Mouse (Mus musculus) bone marrow macrophage, adult 2 months (primary cell): ENCODE measurements around the gene Wnt9a. TPM values are rescaled to one million over a fixed set of nuclear protein-coding genes. Genes with fewer than 3 reads are reported as not detected.

ENCODE experiments used
- H3K27ac ChIP-seq: 2 replicates; pipeline ENCODE4 v1.5.1; 2012; ENCODE audit warnings: low read depth, low read length; ENCODE audit not compliant: insufficient read depth
- H3K4me1 ChIP-seq: 2 replicates; pipeline ENCODE4 v1.6.1; 2012; ENCODE audit warnings: low read length; ENCODE audit not compliant: control insufficient read depth, insufficient read depth
- H3K4me3 ChIP-seq: 2 replicates; pipeline ENCODE4 v1.5.1; 2012; ENCODE audit warnings: mild to moderate bottlenecking, low read length, moderate library complexity; ENCODE audit not compliant: insufficient read depth
- CTCF ChIP-seq: IDR thresholded peaks from 2 replicates; pipeline ENCODE4 v1.5.1; 2012; ENCODE audit warnings: low read depth, mild to moderate bottlenecking, low read length, moderate library complexity
- POLR2A ChIP-seq: IDR thresholded peaks from 2 replicates; pipeline ENCODE4 v1.6.1; 2012; ENCODE audit warnings: mild to moderate bottlenecking, low read depth, low read length, borderline replicate concordance
- polyA plus RNA-seq: library from polyadenylated mRNA; stranded (reverse); fragments of >200 nt; gene quantifications from 2 replicates; pipeline ENCODE4 v1.2.4, GENCODE M21; 2012; ENCODE audit not compliant: missing spikeins, insufficient read depth, insufficient read length

Wnt9a gene
- not detected in 2 replicates for polyA plus RNA-seq

DNA sequence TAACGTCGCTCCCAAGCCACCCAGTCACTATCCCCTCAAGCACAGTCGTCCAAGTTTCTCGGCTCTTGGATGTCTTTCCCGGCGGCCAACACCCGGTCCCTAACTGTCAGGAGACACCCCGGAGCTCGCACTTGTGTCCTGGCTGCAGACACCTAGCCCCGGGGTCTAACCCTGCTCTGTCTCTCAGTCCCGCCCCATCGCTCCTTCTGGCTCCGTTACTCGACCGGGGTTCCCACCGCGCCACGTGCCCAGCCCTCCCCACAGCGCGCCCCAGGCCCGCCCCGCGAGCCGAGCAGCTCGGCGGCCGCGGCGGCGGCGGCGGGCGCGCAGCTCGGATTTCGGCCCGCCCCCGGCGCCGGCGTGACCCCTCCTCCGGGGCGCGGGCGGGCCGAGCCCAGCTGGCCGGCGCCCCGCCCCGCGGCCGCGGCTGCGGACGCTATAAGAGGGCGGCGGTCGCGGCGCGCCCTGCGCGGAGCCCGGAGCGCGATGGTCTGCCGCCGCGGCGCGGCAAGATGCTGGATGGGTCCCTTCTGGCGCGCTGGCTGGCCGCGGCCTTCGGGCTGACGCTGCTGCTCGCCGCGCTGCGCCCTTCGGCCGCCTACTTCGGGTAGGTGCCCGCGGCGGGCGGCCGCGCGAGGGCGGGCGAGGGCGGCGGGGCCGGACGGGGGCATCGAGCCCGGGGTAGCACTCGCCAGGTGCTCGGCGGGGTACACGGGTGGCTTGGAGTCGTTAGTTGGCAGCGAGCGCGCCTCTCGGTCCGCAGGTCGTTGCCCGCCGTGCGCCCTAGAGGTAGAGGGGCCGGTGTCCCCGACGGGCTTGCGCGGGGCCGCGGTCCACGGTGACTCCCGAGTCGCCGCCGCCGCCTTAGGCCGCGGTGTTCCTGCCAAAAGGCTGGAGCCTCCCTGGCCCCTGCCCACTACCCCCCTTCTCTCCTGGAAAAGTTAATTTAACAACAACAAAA is at the start of gene Wnt9a:
TSS of gene Wnt9a (plus strand) at position 468 of the 961 bp plus-strand sequence.
- no peaks in the 10 kb centered on the region for H3K4me1 ChIP-seq
- H3K27ac ChIP-seq, result no peak within 1 kb of the TSS
- peak within 1 kb of the TSS; percentile 62 for H3K4me3 ChIP-seq
- TF ChIP-seq CTCF (no peak), POLR2A (no peak)

DNA sequence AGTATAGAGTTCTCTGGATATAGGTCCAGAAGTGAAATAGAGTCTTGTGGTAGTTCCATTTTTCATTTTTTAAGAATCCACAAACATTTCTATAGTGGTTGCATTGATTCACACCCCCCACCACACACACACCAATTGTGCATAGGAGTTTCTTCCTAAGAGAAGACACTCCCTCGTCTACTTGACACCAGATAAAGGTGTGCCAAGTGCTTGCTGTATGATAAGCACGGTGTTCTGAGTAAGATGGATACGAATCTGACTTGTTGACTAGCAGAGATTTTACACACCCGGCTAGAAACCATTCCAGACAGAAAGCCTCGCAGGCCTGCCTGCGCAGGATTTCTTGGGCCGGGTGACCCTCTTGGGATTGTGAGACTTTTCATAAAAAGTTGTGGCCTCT is 47.1 kb upstream of the Wnt9a start:
- no peaks in the 10 kb centered on the region for H3K4me1 ChIP-seq
- H3K4me3 ChIP-seq, result no peak overlapping the region
- no peak overlapping the region for H3K27ac ChIP-seq
- no peak for TF ChIP-seq POLR2A

DNA sequence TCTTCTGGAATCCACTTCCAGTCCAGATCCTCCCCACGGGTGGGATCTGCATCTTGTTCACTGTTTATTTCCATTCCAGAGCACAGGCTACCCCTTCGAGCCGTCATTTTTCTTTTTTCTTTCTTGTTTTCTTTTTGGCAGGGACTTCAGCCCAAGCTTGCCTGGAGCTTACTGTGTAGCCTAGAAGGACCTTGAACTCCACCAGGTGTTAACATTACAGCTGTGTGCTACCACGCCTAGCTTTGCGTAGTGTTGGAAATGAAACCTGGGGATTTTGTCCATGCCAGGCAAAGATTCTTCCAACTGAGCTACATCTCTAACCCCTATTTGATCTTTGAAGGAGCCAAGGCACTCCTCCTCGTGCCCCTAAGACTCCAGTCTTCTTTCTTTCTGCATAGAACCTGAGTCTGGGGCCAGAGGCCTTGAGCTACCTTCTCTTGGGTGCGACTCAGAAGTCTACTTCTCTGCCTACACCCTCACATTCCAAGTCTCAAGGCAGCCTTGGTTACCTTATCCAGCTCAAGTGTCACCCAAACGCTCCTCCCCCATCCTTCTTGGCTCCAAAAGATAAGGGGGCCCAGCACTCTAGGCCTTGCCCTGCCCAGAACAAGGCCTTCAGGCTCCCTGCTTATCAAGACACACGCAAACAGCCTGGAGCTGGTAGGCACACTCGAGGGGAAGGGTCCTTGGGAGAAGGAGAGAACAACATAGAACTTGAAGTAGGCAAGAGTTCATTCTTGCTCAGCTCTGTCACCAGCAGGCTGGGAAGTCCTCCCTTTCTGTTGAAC is 45.8 kb upstream of the Wnt9a start:
- Histone ChIP-seq H3K27ac (no peak overlapping the region), H3K4me3 (no peak overlapping the region), H3K4me1 (no peaks in the 10 kb centered on the region)
- TF ChIP-seq CTCF (no peak), POLR2A (no peak)

DNA sequence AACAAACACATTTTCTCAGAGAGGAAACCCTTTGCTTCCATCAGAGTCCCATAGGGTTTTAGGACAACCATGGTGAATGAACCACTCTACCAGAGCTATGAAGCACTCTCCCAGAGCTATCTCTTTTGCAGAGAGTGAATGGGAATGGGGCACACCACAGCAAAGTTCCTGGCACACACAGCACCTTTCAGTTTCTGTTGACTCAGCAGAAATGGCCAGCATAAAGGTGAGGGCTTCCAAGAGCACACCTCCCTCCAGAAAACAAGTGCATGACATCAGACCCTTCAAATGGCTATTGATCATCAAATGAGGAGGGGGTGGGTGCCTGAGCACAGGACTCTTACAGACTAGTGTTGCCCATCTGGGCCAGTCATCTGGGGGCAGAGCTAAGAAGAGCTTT is 44.4 kb upstream of the Wnt9a start:
- TF ChIP-seq POLR2A (no peak), CTCF (no peak)
- no peaks in the 10 kb centered on the region for H3K4me1 ChIP-seq
- no peak overlapping the region for H3K4me3 ChIP-seq
- no peak overlapping the region for H3K27ac ChIP-seq

GRCm38 (mm10) chr11:59263870-59264563 is 42.7 kb upstream of the Wnt9a start:
- no peak overlapping the region for H3K27ac ChIP-seq
- peak overlapping the region; percentile 22; the same call in 1 of the 2 replicates for H3K4me3 ChIP-seq
- TF ChIP-seq POLR2A (no peak), CTCF (no peak)
- no peaks in the 10 kb centered on the region for H3K4me1 ChIP-seq

DNA sequence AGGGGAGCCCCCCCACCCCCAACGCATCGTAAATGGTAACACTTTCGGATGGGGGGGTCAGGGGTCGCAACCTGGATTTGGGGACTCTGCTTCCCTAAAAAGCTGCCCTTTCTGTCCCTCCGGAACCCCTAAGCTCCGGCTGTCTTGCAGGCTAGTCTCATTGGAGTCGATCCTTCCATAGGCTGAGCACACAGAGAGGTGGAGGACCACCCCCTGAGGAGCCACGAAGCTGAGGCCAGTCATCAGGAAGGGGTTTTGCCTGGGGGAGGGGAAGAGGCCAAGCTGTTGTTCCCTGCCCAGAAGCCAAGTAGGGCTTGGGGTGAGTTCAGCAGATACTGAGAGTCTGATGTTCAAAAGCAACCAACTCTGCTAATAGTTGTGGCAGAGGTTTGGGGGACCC is 42.1 kb upstream of the Wnt9a start:
- no peak for TF ChIP-seq CTCF
- no peak for TF ChIP-seq POLR2A
- H3K4me3 ChIP-seq, result no peak overlapping the region
- no peak overlapping the region for H3K27ac ChIP-seq
- no peaks in the 10 kb centered on the region for H3K4me1 ChIP-seq

DNA sequence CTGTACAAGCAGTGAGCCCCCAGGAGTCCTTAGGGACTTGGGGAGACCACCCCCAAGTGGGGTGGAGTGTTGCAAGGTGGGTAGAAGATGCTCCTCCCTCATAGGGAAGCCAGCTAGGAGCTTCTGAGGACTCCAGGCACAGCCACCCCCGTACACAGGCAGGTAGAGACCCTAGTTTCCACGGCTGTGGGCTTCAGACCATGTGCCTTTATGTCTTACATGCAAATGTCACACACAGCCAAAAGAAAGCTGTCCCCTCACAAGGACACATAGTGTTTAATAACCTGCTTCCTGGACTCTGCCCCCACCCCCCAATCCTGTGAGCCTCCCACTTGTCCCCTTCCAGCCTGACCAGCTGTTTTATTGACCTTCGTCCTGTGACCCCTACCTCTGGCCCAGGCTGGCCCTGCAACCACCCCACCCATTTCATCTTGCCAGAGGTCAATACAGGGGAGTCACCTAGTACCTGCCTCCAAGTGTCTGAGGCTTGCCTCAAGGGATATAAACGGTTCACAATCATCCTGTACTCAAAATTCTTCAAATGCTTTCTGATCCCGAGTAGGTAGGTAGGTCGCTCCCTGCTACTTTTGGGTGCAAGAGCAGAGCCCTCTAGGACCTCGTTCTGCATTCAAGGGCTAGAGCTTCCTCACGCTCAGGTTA is 41.4 kb upstream of the Wnt9a start:
- TF ChIP-seq CTCF (no peak), POLR2A (no peak)

GRCm38 (mm10) chr11:59266727-59267126 is 40.0 kb upstream of the Wnt9a start:
- no peak for TF ChIP-seq POLR2A
- no peak for TF ChIP-seq CTCF
- Histone ChIP-seq H3K4me1 (no peaks in the 10 kb centered on the region), H3K4me3 (no peak overlapping the region), H3K27ac (no peak overlapping the region)

More for the DNA sequence above, 41.4 kb upstream of the Wnt9a start:
- H3K4me1 ChIP-seq, result no peaks in the 10 kb centered on the region
- H3K27ac ChIP-seq, result no peak overlapping the region
- no peak overlapping the region for H3K4me3 ChIP-seq

DNA sequence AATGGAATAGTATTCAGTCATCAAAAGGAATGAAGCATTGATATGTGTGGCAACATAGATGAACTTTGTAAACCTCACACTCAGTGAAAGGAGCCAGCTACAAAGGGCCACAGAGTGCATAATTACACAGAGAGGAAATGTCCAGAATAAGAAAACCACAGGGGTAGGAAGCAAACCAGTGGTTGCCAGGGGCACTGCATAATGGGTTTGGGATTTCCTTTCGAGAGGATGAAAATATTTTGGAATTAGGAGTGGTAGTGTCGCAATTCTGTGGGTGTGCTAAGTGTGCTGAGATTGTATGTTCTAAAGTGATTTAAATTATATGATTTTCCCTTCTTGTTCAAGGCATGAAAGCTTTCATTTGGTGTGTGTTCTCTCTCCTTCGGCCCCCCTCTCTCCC is 32.5 kb upstream of the Wnt9a start:
- no peak overlapping the region for H3K4me3 ChIP-seq
- TF ChIP-seq POLR2A (no peak), CTCF (no peak)
- H3K4me1 ChIP-seq, result 0 out of 2 replicates have a peak, but pooled peaks cover 2% of the 10 kb centered on the region
- no peak overlapping the region for H3K27ac ChIP-seq
